Mouse (Mus musculus): ENCODE results near the gene Nfix.

GRCm38 (mm10) chr8:84838513-84838912, 38.4 kb upstream of the Nfix start:
- TF ChIP-seq CTCF (IDR thresholded peaks at IDR 0.05): no peak
- TF ChIP-seq POLR2A (IDR thresholded peaks at IDR 0.05; ENCODE audit: insufficient read depth, low read depth, low read length): no peak

Measured in heart, adult 2 months (tissue).